Mouse (Mus musculus) adipocyte (in vitro differentiated cells): ENCODE measurements around the gene Tmem248.

Experiments
- DNase-seq: peaks from one replicate; pipeline ENCODE4 v3.0.0-alpha.2; 2016; ENCODE audit warnings: low spot score

Tmem248 gene

GRCm38 (mm10) chr5:130257303-130257702 lies 40.4 kb downstream of the Tmem248 start:
- DNase-seq = no peak

DNA sequence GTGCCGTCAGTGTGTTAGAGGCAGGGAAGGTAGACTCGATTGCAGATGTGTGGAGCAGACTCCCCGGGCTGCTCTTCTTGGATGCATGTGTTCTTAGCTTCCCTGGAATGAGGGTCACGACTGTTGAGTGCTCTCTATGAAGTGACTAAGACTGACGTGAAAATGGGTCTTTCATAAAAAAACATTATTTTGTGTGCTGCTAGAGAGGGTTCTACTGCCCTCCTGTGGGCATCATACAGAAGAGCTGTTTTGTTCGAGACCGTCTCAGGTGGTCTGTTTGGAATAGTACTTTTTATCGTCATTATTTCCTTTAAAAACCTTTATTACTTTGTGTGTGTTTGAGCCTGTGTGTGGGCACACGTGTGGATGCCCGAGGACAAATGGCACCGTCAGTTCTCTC lies 46.6 kb downstream of the Tmem248 start:
- DNase-seq = no peak

- DNase-seq = no peak
Measured at GRCm38 (mm10) chr5:130264433-130265005, 47.6 kb downstream of the Tmem248 start.

DNA sequence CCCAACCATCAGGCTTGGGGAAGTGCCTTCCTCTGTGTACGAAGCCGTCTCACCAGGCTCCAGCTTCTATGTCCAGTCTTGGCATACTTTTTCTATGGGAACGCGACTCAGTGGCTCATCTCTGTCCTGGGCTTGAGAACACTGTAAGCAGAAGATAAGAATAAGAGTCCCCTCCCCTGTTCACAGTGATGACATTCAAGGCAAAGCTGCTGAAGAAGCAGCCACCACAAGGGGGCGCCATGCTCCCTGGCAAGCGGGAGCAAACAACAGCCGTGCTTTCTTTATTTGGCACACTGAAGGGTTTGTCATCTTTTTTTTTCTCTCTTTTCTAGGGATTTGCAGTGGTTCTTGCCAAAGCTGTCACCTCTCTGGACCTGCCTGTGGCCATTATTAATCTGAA lies 49.8 kb downstream of the Tmem248 start:
- DNase-seq = no peak

DNA sequence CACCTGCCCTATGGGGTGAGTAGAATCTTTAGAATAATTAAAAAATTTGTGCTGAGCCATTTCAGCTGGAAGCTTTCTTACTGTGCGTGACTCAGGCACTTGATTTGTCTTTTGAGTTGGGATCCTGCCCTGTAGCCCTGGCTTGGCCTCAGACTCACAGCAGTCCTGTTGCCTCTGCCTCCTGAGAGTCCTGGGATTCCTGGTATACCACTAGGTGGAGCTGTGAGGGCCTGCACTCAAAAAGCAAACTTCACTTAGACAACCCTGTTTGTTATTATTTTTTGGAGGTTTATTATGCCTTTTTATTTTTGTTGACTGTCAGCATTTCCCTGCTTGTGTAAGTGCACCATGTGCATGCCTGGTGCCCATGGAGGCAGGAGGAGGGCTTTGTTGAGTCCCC lies 50.4 kb downstream of the Tmem248 start:
- DNase-seq = peak; percentile 78

DNA sequence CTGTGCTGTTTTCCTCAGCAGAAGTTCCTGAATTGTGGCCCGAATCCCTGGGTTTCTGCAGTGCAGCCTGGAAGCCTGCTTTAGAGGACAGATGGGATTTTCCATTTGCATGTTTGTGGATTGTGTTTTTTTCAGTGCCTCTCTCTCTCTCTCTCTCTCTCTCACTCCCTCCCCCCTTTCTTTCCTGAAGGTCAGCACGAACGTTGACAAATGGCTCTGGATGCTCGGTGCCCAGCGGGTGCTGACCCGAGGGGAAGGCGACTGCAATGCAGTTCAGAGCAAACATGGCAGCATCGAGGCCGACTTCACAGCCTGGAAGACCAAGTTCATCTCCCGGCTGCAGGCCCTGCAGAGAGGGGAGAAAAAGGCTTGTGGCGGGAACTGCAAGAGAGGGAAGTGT lies 52.1 kb downstream of the Tmem248 start:
- DNase-seq = no peak

- DNase-seq = no peak
Measured at GRCm38 (mm10) chr5:130272344-130272743, 55.5 kb downstream of the Tmem248 start.

- no peak for DNase-seq
Measured at GRCm38 (mm10) chr5:130273046-130273445, 56.2 kb downstream of the Tmem248 start.

GRCm38 (mm10) chr5:130275509-130275908 lies 58.6 kb downstream of the Tmem248 start:
- peak; percentile 63 for DNase-seq

- no peak for DNase-seq
Measured at GRCm38 (mm10) chr5:130278011-130278472, 61.2 kb downstream of the Tmem248 start.

DNA sequence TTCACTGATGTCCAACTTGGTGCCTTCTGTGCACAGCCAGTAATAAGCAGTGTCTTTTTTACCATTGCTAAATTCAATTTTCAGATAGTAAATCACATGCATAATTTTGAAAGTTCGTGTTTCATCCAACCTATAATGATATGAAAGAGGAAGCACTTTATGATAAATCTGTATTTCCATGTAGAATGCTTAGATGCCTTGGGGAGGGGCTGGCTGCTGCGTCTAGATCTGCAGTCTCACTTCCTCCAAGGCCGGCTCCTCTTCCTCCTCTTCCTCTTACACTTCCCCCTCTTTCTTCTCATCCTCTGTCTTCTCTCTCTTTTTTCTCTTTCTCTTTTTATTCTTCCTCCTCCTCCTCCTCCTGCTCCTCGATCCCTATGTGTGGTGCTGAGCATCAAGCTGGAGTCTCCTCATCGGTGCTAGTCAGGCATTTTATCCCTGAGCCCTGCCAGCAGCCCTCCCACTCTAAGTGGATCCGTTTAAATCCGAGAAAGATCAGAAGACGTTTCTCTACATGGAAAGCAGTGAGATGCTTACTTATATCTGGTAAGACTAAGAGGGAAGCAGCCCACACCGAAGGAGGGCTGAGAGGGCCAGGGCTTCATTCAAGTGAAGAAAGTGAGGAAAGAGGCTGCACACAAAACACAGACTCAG lies 66.3 kb downstream of the Tmem248 start:
- no peak for DNase-seq

DNA sequence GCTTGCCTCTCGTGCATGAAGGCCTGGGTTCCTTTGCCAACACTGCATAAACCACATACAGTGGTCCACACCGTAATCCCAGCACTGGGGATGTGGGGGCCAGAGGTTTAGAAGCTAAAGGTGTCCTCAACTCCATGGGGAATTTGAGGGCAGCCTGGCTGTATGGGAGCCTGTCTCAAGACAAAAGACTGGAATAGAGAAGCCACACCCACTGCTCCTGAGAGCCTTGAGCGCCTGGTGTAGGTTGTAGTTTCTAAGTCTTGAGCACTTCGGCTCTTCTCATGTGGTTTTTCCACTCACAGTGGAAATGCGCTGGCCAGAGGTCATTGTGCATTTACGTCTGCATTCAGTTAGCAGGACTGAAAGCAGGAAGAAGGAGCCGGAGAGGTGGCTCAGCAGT lies 71.2 kb downstream of the Tmem248 start:
- DNase-seq = no peak

DNA sequence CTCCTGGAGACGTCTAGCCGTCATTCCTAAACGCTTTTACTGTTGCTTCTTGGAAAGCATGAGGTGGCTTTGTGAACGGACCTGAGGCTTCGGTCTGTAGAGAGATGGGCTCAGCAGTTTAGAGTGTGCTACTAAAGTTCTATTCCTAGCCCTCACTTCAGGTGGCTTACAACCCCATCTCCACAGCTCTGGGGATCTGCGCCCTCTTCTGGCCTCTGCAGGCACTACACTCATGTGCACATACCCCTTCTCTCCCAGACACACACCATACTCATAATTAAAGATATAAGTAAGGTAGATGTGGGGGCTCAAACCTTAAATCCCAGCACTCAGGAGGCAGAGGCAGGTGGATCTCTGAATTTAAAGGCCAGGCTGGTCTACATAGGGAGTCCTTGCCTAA lies 73.4 kb downstream of the Tmem248 start:
- DNase-seq = no peak

DNA sequence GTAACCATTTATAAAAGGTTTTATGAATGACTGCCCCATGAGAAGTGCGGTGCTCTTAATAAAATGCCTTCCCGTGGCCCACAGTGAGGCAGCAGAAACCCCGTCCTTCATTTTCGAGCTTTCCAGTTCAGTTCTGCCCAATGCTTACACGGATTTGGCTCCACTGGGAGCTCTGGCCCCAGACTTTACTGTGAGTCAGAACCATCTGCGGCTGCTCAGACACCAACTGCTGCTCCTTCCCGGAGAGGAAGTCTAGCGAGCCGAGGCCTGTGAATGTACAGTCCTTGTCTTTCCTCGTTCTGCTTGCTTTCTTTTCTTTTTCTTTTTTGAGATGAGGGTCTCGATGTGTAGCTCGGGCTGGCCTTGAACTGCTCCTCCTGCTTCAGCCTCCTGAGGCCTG lies 73.9 kb downstream of the Tmem248 start:
- DNase-seq = no peak

GRCm38 (mm10) chr5:130292976-130293375 lies 76.1 kb downstream of the Tmem248 start:
- no peak for DNase-seq
